Mouse (Mus musculus): ENCODE data around the gene Ckap4.
"Not testable (repeated sequence)": the region's sequence is repeated elsewhere in the genome, so short reads cannot be mapped to it uniquely, and the experiment has no call there.

Ckap4 gene

GRCm38 (mm10) chr10:84549146-84549919, 15.5 kb upstream of the Ckap4 start:
- DNase-seq (ENCODE audit: low spot score in 2 of 2) = no peak

DNA sequence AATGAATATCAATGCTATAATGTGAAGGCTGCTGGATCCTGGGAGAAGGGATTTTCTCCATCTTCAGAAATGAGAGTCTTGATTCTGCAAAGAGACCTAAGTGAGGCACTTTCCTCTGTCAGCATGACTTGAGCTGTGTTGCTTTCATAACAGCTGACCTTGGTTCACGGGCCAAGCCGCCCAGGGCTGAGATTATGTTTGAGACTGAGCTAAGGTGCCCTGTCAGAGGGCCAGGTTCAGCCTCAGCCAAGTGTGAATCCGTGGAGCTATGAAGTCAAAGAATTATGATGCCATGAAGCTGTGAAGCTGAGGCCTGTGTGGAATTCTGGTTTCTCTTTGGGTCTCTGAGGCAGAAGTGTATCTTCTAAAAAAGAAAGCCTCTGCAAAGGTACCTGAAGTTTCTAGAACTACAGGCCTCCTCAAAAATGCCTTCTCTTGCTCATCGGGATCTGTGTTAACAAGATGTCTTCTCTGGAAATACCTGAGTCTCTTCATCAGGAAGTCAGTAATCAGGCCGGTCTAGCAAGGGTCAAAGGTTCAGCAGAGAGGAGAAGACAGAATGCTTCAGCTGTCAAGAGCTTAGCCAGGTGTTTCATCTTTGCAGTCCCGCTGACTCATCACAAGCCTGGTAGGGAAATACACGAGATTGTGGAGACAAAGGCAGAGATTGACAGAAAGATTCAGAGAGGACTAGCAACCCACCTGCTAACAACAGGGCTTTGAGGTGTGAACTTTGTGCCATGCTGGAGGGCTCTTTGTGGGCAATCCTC, 11.2 kb upstream of the Ckap4 start:
- DNase-seq (ENCODE audit: low spot score in 2 of 2) = no peak

- DNase-seq (ENCODE audit: low spot score in 2 of 2) = no peak
These were observed 9.2 kb upstream of the Ckap4 start for GRCm38 (mm10) chr10:84542802-84543658.

- no peak for DNase-seq (ENCODE audit: low spot score in 2 of 2)
These were observed 5.8 kb upstream of the Ckap4 start for GRCm38 (mm10) chr10:84539651-84540050.

- no peak for DNase-seq (ENCODE audit: low spot score in 2 of 2)
These were observed 2.0 kb upstream of the Ckap4 start for GRCm38 (mm10) chr10:84535859-84536258.

- no peak for DNase-seq (ENCODE audit: low spot score in 2 of 2)
These were observed 1.6 kb upstream of the Ckap4 start for GRCm38 (mm10) chr10:84535458-84535857.

- peak in 1 of 2 experiments; percentile 37 for DNase-seq (ENCODE audit: low spot score in 2 of 2)
These were observed 665 bp downstream of the Ckap4 start for GRCm38 (mm10) chr10:84532911-84533882.

GRCm38 (mm10) chr10:84532191-84532889, 1.5 kb downstream of the Ckap4 start:
- DNase-seq (ENCODE audit: low spot score in 2 of 2) = no peak

DNA sequence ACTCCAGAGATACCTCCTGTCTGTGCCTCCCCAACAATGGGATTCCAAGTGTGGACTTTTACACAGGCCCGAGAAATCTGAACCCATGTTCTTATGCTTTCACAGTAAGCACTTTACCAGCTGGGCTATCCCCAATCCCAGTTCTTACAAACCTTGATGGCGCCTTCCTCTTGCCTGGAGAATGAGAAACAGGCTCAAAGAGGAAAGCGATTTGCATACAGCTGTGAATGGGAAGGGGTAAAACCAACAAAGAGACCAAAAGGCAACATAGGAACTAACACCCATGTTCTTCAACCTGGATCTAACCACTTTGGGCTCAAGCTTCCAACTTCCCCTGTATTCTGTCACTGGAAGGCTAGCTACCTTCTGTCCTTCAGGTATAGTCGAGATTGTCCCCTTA, 2.3 kb downstream of the Ckap4 start:
- no peak for DNase-seq (ENCODE audit: low spot score in 2 of 2)

- DNase-seq (ENCODE audit: low spot score in 2 of 2) = no peak
These were observed 3.5 kb downstream of the Ckap4 start for GRCm38 (mm10) chr10:84530388-84530787.

- no peak for DNase-seq (ENCODE audit: low spot score in 2 of 2)
These were observed 6.2 kb downstream of the Ckap4 start for GRCm38 (mm10) chr10:84527631-84528030.

DNA sequence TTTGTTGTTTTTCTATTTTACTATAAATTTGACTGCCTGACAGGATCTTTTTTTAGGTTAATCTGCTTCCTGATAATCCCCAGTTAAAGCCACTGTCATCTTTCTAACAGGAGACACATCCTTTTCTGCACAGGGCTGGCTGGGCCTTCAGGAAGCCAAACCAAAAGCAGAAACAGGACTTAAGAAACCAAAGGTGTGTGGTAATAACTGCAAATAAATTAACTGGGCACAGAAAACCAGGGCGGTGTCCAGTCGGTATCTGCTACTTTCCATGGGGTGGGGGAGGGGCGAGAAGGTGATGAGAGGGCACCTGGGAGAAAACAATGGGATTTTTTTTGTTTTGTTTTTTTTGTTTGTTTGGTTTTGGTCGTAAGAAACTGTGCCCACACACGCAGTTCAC, 6.8 kb downstream of the Ckap4 start:
- DNase-seq (ENCODE audit: low spot score in 2 of 2) = no peak

GRCm38 (mm10) chr10:84526488-84526887, 7.4 kb downstream of the Ckap4 start:
- no peak for DNase-seq (ENCODE audit: low spot score in 2 of 2)

DNA sequence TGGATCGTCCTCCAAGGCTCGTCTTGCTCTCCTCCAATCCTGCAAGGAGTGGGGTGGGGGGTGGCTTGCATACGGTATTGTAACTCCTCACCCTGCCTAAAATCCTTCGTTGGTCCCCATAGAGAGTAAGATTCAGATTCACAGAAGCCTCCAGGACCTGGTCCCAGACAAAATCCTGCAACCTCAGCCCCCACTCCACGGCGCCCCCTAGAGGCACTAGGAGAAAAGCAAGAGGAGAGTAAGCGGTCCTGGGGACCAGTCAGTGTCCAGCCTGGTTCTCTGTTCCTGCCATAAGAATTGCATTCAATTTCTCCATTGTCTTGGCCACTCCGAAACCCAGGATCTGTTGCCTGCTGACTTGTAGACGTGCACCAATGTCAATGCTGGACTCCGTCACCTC, 10.2 kb downstream of the Ckap4 start:
- DNase-seq (ENCODE audit: low spot score in 2 of 2) = no peak

GRCm38 (mm10) chr10:84516414-84516927, 17.4 kb downstream of the Ckap4 start:
- no peak for DNase-seq (ENCODE audit: low spot score in 2 of 2)

DNA sequence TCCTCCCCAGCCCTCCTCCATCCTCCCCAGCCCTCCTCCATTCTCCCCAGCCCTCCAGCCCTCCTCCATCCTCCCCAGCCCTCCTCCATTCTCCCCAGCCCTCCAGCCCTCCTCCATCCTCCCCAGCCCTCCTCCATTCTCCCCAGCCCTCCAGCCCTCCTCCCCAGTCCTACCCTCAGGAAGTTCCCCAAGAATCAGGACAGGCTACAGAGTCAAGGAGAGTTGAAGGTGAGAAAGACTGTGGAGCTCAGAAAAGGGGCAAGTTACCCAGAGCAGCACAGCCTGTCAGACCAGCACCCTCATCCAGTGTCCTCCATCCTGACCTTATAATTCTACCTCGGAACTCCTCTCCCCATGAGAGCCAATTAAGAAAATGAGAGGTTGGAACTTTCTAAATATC, 17.9 kb downstream of the Ckap4 start:
- not testable (repeated sequence) for DNase-seq (ENCODE audit: low spot score in 2 of 2)

GRCm38 (mm10) chr10:84515512-84515950, 18.3 kb downstream of the Ckap4 start:
- DNase-seq (ENCODE audit: low spot score in 2 of 2) = peak in 1 of 2 experiments; percentile 70

GRCm38 (mm10) chr10:84514038-84514578, 19.8 kb downstream of the Ckap4 start:
- peak in 1 of 2 experiments; percentile 46 for DNase-seq (ENCODE audit: low spot score in 2 of 2)

- no peak for DNase-seq (ENCODE audit: low spot score in 2 of 2)
These were observed 21.1 kb downstream of the Ckap4 start for GRCm38 (mm10) chr10:84512766-84513165.

DNA sequence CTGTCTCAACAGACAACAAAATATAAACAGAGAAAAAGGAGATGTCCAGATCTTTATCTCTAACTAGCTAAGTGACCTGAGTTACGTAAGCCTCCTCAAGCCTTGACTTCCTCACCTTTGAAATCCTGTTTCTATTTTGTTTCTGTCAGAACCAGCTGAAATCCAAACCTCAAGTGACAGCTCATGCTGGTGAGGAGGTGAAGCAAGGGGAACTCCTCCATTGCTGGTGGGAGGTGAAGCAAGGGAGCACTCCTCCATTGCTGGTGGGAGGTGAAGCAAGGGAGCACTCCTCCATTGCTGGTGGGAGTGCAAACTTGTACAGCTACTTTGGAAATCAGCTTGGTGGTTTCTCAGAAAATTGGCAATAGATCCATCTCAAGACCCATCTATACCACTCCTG, 25.3 kb downstream of the Ckap4 start:
- DNase-seq (ENCODE audit: low spot score in 2 of 2) = no peak

Measured in frontal cortex, postnatal 25 days (tissue).